Mouse (Mus musculus) layer of hippocampus, postnatal 25 days (tissue): Measurements from ENCODE around the gene Tmem51. TPM values are rescaled to one million over a fixed set of nuclear protein-coding genes. Genes with fewer than 3 reads are reported as not detected.

ENCODE experiments used
- DNase-seq, 2 experiments: peaks; one replicate each; pipeline ENCODE4 v3.0.0; 2022; ENCODE audit warnings: mixed read lengths in 2 of 2, low spot score in 1 of 2; ENCODE audit errors: extremely low spot score in 1 of 2
- total RNA-seq, 2 experiments: library from RNA; stranded (reverse); gene quantifications; 2 replicates each; pipeline ENCODE4 v1.2.3; 2021

The Tmem51 gene
- total RNA-seq, result 1 to 10 TPM; 6.4 to 6.9 TPM

GRCm38 (mm10) chr4:142084131-142084899, at the start of gene Tmem51:
Tmem51 (minus strand) TSS chr4:142084304.
- no peak for DNase-seq

- no peak for DNase-seq
Measured at GRCm38 (mm10) chr4:142130162-142130561, 46.1 kb upstream of the Tmem51 start.

GRCm38 (mm10) chr4:142127275-142127788, 43.2 kb upstream of the Tmem51 start:
- DNase-seq, result no peak

- DNase-seq, result no peak
Measured at GRCm38 (mm10) chr4:142126641-142127274, 42.7 kb upstream of the Tmem51 start.

- DNase-seq, result no peak
Measured at GRCm38 (mm10) chr4:142121164-142121563, 37.1 kb upstream of the Tmem51 start.

- DNase-seq, result no peak
Measured at GRCm38 (mm10) chr4:142118522-142118921, 34.4 kb upstream of the Tmem51 start.

GRCm38 (mm10) chr4:142117993-142118392, 33.9 kb upstream of the Tmem51 start:
- DNase-seq, result no peak

GRCm38 (mm10) chr4:142113306-142113705, 29.2 kb upstream of the Tmem51 start:
- peak in 1 of 2 experiments; percentile 30 for DNase-seq

- DNase-seq, result no peak
Measured at GRCm38 (mm10) chr4:142103081-142103671, 19.1 kb upstream of the Tmem51 start.

GRCm38 (mm10) chr4:142098303-142098702, 14.2 kb upstream of the Tmem51 start:
- peak; percentile 57 to 88 for DNase-seq

- no peak for DNase-seq
Measured at GRCm38 (mm10) chr4:142097871-142098270, 13.8 kb upstream of the Tmem51 start.

GRCm38 (mm10) chr4:142095513-142096241, 11.6 kb upstream of the Tmem51 start:
- no peak for DNase-seq

GRCm38 (mm10) chr4:142094386-142094785, 10.3 kb upstream of the Tmem51 start:
- DNase-seq, result no peak

- DNase-seq, result no peak
Measured at GRCm38 (mm10) chr4:142091100-142091499, 7.0 kb upstream of the Tmem51 start.

GRCm38 (mm10) chr4:142089966-142090365, 5.9 kb upstream of the Tmem51 start:
- no peak for DNase-seq

GRCm38 (mm10) chr4:142088836-142089235, 4.7 kb upstream of the Tmem51 start:
- DNase-seq, result no peak

- DNase-seq, result no peak
Measured at GRCm38 (mm10) chr4:142088409-142088808, 4.3 kb upstream of the Tmem51 start.

- no peak for DNase-seq
Measured at GRCm38 (mm10) chr4:142084936-142085563, 946 bp upstream of the Tmem51 start.

- peak in 1 of 2 experiments; percentile 46 for DNase-seq
Measured at GRCm38 (mm10) chr4:142083762-142084130, 358 bp downstream of the Tmem51 start.

GRCm38 (mm10) chr4:142083193-142083592, 911 bp downstream of the Tmem51 start:
- DNase-seq, result no peak
